Comparison of ENCODE assay signal across 8 mouse cellular contexts in genomic region chr14:21051380-21052111, GRCm38 (mm10). TPM values are rescaled to one million over a fixed set of nuclear protein-coding genes. Genes with fewer than 3 reads are reported as not detected.
DNase-seq lines count a peak whose midpoint lies in the region; ATAC-seq and TF ChIP-seq lines count a peak whose summit lies in the region.

No protein-coding gene starts in this region.

- peak overlapping the region; percentile 86 for H3K4me2 ChIP-seq in kidney, embryonic 16.5 days (replicated peaks; ENCODE audit: low read depth, low read length)
- peak overlapping the region; percentile 95 for H3K4me2 ChIP-seq in hindbrain, embryonic 14.5 days (replicated peaks)
- peak overlapping the region; percentile 89 for H3K4me2 ChIP-seq in midbrain, embryonic 14.5 days (ENCODE audit: low read length)

- H3K9ac ChIP-seq in kidney, embryonic 16.5 days (replicated peaks; ENCODE audit: low read length), result peak overlapping the region; percentile 70
- H3K9ac ChIP-seq in hindbrain, embryonic 14.5 days, result peak overlapping the region; percentile 77
- H3K9ac ChIP-seq in midbrain, embryonic 14.5 days (replicated peaks; ENCODE audit: low read length), result peak overlapping the region; percentile 85

- H3K9me3 ChIP-seq in kidney, embryonic 16.5 days (ENCODE audit: low read length), result peaks cover 3% of the 10 kb centered on the region; the same call in 1 of the 2 replicates
- no peaks in the 10 kb centered on the region for H3K9me3 ChIP-seq in hindbrain, embryonic 14.5 days (ENCODE audit: control insufficient read depth, low read length)
- no peaks in the 10 kb centered on the region for H3K9me3 ChIP-seq in midbrain, embryonic 14.5 days (ENCODE audit: control insufficient read depth, low read length)

- peaks cover 10% of the 10 kb centered on the region for H3K4me1 ChIP-seq in kidney, embryonic 16.5 days (ENCODE audit: insufficient read depth, low read length)
- no peaks in the 10 kb centered on the region for H3K4me1 ChIP-seq in bone marrow, adult 2 months (ENCODE audit: control insufficient read depth, insufficient read depth, low read length)
- peaks cover 12% of the 10 kb centered on the region for H3K4me1 ChIP-seq in hindbrain, embryonic 14.5 days (replicated peaks; ENCODE audit: control insufficient read depth, insufficient read depth, low read length)
- H3K4me1 ChIP-seq in midbrain, embryonic 14.5 days (ENCODE audit: control insufficient read depth, insufficient read depth, low read length), result peaks cover 13% of the 10 kb centered on the region

- intact Hi-C loops in gastrocnemius, postnatal 14 days (cut with DNase I; ENCODE audit: low total_unique reads), result no loop called here

- TF ChIP-seq POLR2A in bone marrow, adult 2 months (IDR thresholded peaks at IDR 0.05; ENCODE audit: borderline replicate concordance, control insufficient read depth, low read depth, low read length), result no peak

- ATAC-seq in kidney, embryonic 16.5 days (ENCODE audit: low FRiP score, low TSS enrichment), result peak; percentile 8
- no peak; the same call in 1 of the 2 replicates for ATAC-seq in hindbrain, embryonic 14.5 days (ENCODE audit: low FRiP score)
- ATAC-seq in midbrain, embryonic 14.5 days (ENCODE audit: low FRiP score, low TSS enrichment), result peak; percentile 9

- peak overlapping the region; percentile 97 for H3K27ac ChIP-seq in kidney, embryonic 16.5 days (ENCODE audit: low read length)
- peak overlapping the region; percentile 86 for H3K27ac ChIP-seq in bone marrow, adult 2 months (ENCODE audit: control insufficient read depth, insufficient read depth, low read depth, low read length, poor library complexity)
- peak overlapping the region; percentile 93 for H3K27ac ChIP-seq in hindbrain, embryonic 14.5 days
- H3K27ac ChIP-seq in midbrain, embryonic 14.5 days (replicated peaks; ENCODE audit: low read depth, low read length), result peak overlapping the region; percentile 94

- H3K4me3 ChIP-seq in kidney, embryonic 16.5 days (ENCODE audit: low read length), result peak overlapping the region; percentile 62
- H3K4me3 ChIP-seq in bone marrow, adult 2 months (replicated peaks; ENCODE audit: control insufficient read depth, low read depth, low read length), result peak overlapping the region; percentile 83
- H3K4me3 ChIP-seq in hindbrain, embryonic 14.5 days (replicated peaks; ENCODE audit: low read length), result peak overlapping the region; percentile 81
- peak overlapping the region; percentile 88 for H3K4me3 ChIP-seq in midbrain, embryonic 14.5 days (replicated peaks; ENCODE audit: low read depth, low read length)

- no peak for DNase-seq in kidney, postnatal 36 days
- DNase-seq in hindbrain, embryonic 14.5 days (ENCODE audit: low spot score), result peak; percentile 33
- no peak for DNase-seq in midbrain, embryonic 14.5 days
- DNase-seq in gastrocnemius, postnatal 14 days, result no peak
- DNase-seq in embryo, embryonic 10 days (ENCODE audit: low spot score), result no peak
- no peak for DNase-seq in adrenal gland, postnatal 4 days (ENCODE audit: low spot score in 2 of 2)

- no peaks in the 10 kb centered on the region for H3K36me3 ChIP-seq in kidney, embryonic 16.5 days (ENCODE audit: insufficient read depth, low read length)
- no peaks in the 10 kb centered on the region for H3K36me3 ChIP-seq in hindbrain, embryonic 14.5 days (replicated peaks; ENCODE audit: control insufficient read depth, insufficient read depth)
- H3K36me3 ChIP-seq in midbrain, embryonic 14.5 days (ENCODE audit: control insufficient read depth, insufficient read depth, low read length), result no peaks in the 10 kb centered on the region

- no peak for TF ChIP-seq CTCF in bone marrow, adult 2 months (IDR thresholded peaks at IDR 0.05; ENCODE audit: control insufficient read depth, insufficient read depth, low read length)

- 9% methylated on average over 28 of the region's 28 CpGs for WGBS in kidney, embryonic 16.5 days
- WGBS in bone marrow, adult 2 months, result 5% methylated on average over 28 of the region's 28 CpGs
- 11% methylated on average over 28 of the region's 28 CpGs for WGBS in hindbrain, embryonic 14.5 days
- WGBS in midbrain, embryonic 14.5 days, result 12% methylated on average over 28 of the region's 28 CpGs

- H3K27me3 ChIP-seq in kidney, embryonic 16.5 days (ENCODE audit: insufficient read depth, low read length), result no peaks in the 10 kb centered on the region
- no peaks in the 10 kb centered on the region for H3K27me3 ChIP-seq in hindbrain, embryonic 14.5 days (ENCODE audit: control insufficient read depth, insufficient read depth, low read length)
- no peaks in the 10 kb centered on the region for H3K27me3 ChIP-seq in midbrain, embryonic 14.5 days (ENCODE audit: control insufficient read depth, insufficient read depth, low read length)

RNA-seq across cellular contexts. Expression of gene Ap3m1, which starts 0.8 kb away (rescaled TPM):
- polyA plus RNA-seq in kidney, embryonic 16.5 days (2015; fragmentation: Nextera tagmentation; extraction: Ambion mirVana), result 79.1 and 82.5 TPM in 2 replicates
- polyA plus RNA-seq in bone marrow, adult 2 months (2011; ENCODE audit: insufficient read depth, insufficient read length, low replicate concordance, missing spikeins), result 11.6 and 17.3 TPM in 2 replicates
- polyA plus RNA-seq in hindbrain, embryonic 14.5 days (2014; fragmentation: Nextera tagmentation; extraction: Ambion mirVana), result 94.5 and 101 TPM in 2 replicates
- polyA plus RNA-seq in midbrain, embryonic 14.5 days (2014; fragmentation: Nextera tagmentation; extraction: Ambion mirVana), result 88.6 and 112 TPM in 2 replicates
- 10 to 100 TPM; 35.9 to 45.5 TPM for total RNA-seq in gastrocnemius, postnatal 14 days (2021)
- 10 to 100 TPM; 72.4 to 81.7 TPM for total RNA-seq in adrenal gland, postnatal 4 days (2021)

RNA-seq across cellular contexts. Expression of gene Adk, which starts 0.8 kb away (rescaled TPM):
- polyA plus RNA-seq in kidney, embryonic 16.5 days (2015; fragmentation: Nextera tagmentation; extraction: Ambion mirVana), result 158 and 167 TPM in 2 replicates
- polyA plus RNA-seq in bone marrow, adult 2 months (2011; ENCODE audit: insufficient read depth, insufficient read length, low replicate concordance, missing spikeins), result 24.1 and 27.3 TPM in 2 replicates
- polyA plus RNA-seq in hindbrain, embryonic 14.5 days (2014; fragmentation: Nextera tagmentation; extraction: Ambion mirVana), result 40.2 and 43.7 TPM in 2 replicates
- 34.1 and 37.9 TPM in 2 replicates for polyA plus RNA-seq in midbrain, embryonic 14.5 days (2014; fragmentation: Nextera tagmentation; extraction: Ambion mirVana)
- 100 to 1,000 TPM in 1 of 2 experiments, 10 to 100 TPM in 1; 93.8 to 101 TPM for total RNA-seq in gastrocnemius, postnatal 14 days (2021)
- total RNA-seq in adrenal gland, postnatal 4 days (2021), result 100 to 1,000 TPM; 123 to 142 TPM
